Mouse (Mus musculus) spleen, adult 2 months (tissue): ENCODE measurements at regions not wholly inside any gene's neighbourhood (a gene's known extent, or its start where the extent isn't known, plus 50 kb on each side); places are given as distances from the start of the nearest gene placed in this dataset.

Experiments used
- DNase-seq, 2 experiments: peaks; one replicate each; pipeline versions ENCODE4 v3.0.0 to v3.0.0-alpha.2; 2012 to 2021; ENCODE audit warnings: low spot score in 2 of 2, low read depth in 1 of 2
- H3K27ac ChIP-seq: fragments of 200-500 bp; 2 replicates; pipeline ENCODE4 v1.5.1; 2012; ENCODE audit warnings: low read length, inconsistent platforms; ENCODE audit not compliant: insufficient read depth
- H3K27me3 ChIP-seq: fragments of 200-500 bp; 2 replicates; pipeline ENCODE4 v1.6.1; 2012; ENCODE audit warnings: mild to moderate bottlenecking, moderate library complexity, low read length, inconsistent platforms; ENCODE audit not compliant: control insufficient read depth, insufficient read depth
- H3K36me3 ChIP-seq: fragments of 200-500 bp; 2 replicates; pipeline ENCODE4 v1.6.1; 2012; ENCODE audit warnings: mild to moderate bottlenecking, low read length, inconsistent platforms; ENCODE audit not compliant: control insufficient read depth, insufficient read depth
- H3K4me1 ChIP-seq: fragments of 200-500 bp; 2 replicates; pipeline ENCODE4 v1.6.1; 2011; ENCODE audit warnings: inconsistent platforms; ENCODE audit not compliant: control insufficient read depth, insufficient read depth, insufficient read length
- H3K4me3 ChIP-seq: fragments of 200-500 bp; 2 replicates; pipeline ENCODE4 v1.5.1; 2011; ENCODE audit warnings: mild to moderate bottlenecking, inconsistent platforms; ENCODE audit not compliant: insufficient read depth, insufficient read length; ENCODE audit errors: extremely low read depth
- CTCF ChIP-seq: fragments of 200-500 bp; IDR thresholded peaks from 2 replicates; pipeline ENCODE4 v1.5.1; 2011; ENCODE audit warnings: mild to moderate bottlenecking, inconsistent platforms; ENCODE audit not compliant: insufficient read depth, insufficient read length, insufficient replicate concordance; ENCODE audit errors: extremely low read depth
- POLR2A ChIP-seq: fragments of 200-500 bp; IDR thresholded peaks from 2 replicates; pipeline ENCODE4 v1.6.1; 2011; ENCODE audit warnings: low read depth, low read length, inconsistent platforms
- whole genome bisulfite sequencing: fragments of 180-500 bp; shearing (Covaris S2); methylation state at CpG from one replicate; pipeline ENCODE4 v1.1.7; 2018; 5-methylcytosine and 5-hydroxymethylcytosine counted together

- TF ChIP-seq CTCF (no peak), POLR2A (no peak)
- H3K36me3 ChIP-seq = no peaks in the 10 kb centered on the region
- H3K27ac ChIP-seq = no peak overlapping the region
- H3K4me3 ChIP-seq = no peak overlapping the region
- 76% methylated on average over 6 of the region's 6 CpGs for WGBS
- H3K27me3 ChIP-seq = no peaks in the 10 kb centered on the region
- no peaks in the 10 kb centered on the region for H3K4me1 ChIP-seq
- no peak for DNase-seq
Measured at GRCm38 (mm10) chr15:31120147-31120546, 104.0 kb upstream of the Dap start.

DNA sequence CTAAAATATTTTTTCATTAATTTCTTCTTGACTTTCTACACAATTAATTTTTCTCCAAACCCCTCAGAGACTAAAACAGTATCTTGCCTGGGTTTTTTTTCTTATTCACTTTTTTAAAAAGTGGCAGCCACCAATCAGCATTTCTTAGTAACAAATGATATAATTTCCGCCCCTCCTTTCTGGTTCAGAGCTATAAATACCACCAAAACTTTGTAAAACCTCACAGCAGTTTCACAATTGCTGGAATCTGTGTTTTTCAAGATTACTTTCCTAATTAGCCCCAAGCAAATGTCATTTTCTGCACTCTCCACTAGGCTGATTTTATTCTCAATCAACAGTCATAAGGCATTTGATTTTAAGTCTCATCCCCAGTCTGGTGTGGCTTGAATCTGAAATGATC, 98.3 kb upstream of the Dap start:
- TF ChIP-seq CTCF (no peak), POLR2A (no peak)
- Histone ChIP-seq H3K27ac (no peak overlapping the region), H3K36me3 (no peaks in the 10 kb centered on the region), H3K4me3 (no peak overlapping the region), H3K4me1 (no peaks in the 10 kb centered on the region), H3K27me3 (no peaks in the 10 kb centered on the region)
- 79% methylated on average over 1 of the region's 1 CpGs for WGBS
- no peak for DNase-seq

DNA sequence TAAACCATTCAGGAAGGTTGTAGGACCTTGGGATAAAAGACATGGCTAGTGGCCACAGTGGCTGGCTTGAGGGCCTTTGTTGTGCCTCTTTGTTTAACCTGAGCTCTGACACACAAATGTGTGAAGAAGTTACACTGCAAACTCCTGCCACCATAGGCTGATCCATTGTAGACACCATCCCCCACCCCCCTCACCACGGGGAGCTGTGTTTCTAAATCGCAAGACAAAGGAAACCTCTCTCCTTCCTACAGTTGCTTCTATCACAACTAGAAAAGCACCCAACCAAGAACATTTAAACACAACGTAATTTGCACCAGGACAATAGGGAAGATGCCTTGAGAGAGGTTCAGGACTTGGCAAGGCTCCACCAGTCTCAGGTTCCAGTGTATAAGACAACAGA, 97.1 kb upstream of the Dap start:
- Histone ChIP-seq H3K36me3 (no peaks in the 10 kb centered on the region), H3K4me3 (no peak overlapping the region), H3K27ac (no peak overlapping the region), H3K4me1 (no peaks in the 10 kb centered on the region), H3K27me3 (no peaks in the 10 kb centered on the region)
- TF ChIP-seq POLR2A (no peak), CTCF (no peak)
- DNase-seq = no peak
- 64% methylated on average over 3 of the region's 3 CpGs for WGBS

- WGBS = 80% methylated on average over 7 of the region's 7 CpGs
Measured at GRCm38 (mm10) chr15:31134891-31135290, 89.2 kb upstream of the Dap start.

DNA sequence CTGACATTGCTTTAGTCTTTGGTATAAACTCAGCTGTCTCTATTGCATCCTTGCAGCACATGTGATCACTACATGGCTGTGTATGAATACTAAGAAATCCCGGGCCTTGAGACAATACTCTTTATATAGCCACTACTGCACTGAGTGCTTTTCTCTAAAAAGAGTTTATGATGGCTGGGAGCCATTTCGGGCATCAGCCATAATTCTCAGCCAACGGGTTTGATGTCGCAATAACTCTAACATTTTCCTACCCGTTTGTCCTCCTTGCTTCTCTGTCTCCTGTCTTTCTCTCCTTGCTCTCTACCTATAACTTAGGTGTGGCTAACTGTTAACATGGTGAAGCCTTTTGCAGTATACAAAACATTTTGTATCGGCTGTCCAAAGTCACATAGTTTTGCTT, 85.5 kb upstream of the Dap start:
- H3K27ac ChIP-seq = no peak overlapping the region
- no peaks in the 10 kb centered on the region for H3K4me1 ChIP-seq
- TF ChIP-seq POLR2A (no peak), CTCF (no peak)
- no peaks in the 10 kb centered on the region for H3K36me3 ChIP-seq
- DNase-seq = no peak
- 91% methylated on average over 6 of the region's 6 CpGs for WGBS
- H3K27me3 ChIP-seq = no peaks in the 10 kb centered on the region
- H3K4me3 ChIP-seq = no peak overlapping the region

More at GRCm38 (mm10) chr15:31134891-31135290, 89.2 kb upstream of the Dap start:
- Histone ChIP-seq H3K36me3 (no peaks in the 10 kb centered on the region), H3K27me3 (no peaks in the 10 kb centered on the region), H3K4me1 (no peaks in the 10 kb centered on the region), H3K4me3 (no peak overlapping the region), H3K27ac (no peak overlapping the region)
- no peak for DNase-seq
- TF ChIP-seq CTCF = no peak
- TF ChIP-seq POLR2A = no peak

- DNase-seq = no peak
- 83% methylated on average over 4 of the region's 4 CpGs for WGBS
- H3K27me3 ChIP-seq = no peaks in the 10 kb centered on the region
- H3K4me1 ChIP-seq = no peaks in the 10 kb centered on the region
- H3K4me3 ChIP-seq = no peak overlapping the region
- H3K36me3 ChIP-seq = no peaks in the 10 kb centered on the region
- no peak overlapping the region for H3K27ac ChIP-seq
- TF ChIP-seq POLR2A (no peak), CTCF (no peak)
Measured at GRCm38 (mm10) chr15:31141750-31142149, 82.4 kb upstream of the Dap start.

DNA sequence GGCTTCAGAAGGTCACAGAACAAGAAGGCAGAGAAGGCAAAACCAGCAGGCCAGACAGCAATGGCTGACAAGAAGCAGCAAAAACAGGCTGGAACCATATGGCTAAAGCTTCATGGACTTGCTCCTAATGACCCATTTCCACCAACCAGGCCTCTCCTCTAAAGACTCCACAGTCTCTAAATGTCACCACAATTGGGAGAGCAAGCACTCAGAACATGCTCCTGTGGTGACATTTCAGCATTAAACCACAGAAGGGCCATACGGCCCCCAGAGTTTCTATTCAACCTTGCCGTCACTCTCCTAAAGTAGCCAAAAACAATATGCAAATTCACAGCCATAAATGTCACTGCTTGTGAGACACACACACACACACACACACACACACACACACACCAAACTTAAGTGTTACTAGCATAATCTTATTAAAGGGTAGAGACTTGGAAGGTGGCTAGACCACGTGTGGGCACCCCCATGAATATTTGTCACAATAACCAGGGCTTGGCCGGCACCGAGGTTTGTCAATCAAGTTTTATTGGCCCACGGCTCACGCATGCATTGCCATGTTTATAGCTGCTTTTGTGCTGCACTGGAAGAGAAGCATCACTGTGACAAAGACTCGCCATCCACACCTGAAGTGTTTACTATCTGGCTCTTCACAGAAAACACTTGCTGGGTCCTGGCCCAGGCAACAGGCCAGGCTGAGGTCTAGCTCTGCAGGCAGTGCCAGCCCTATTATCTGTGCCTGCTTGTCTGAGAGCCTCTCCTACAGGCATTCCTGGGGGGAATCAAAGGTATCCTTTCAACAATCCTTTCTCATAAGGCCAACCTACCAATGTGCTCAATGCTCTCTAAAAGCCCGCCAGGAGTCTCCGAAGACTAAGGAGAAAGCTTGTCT, 75.6 kb upstream of the Dap start:
- Histone ChIP-seq H3K36me3 (no peaks in the 10 kb centered on the region), H3K27ac (no peak overlapping the region), H3K4me3 (no peak overlapping the region), H3K27me3 (no peaks in the 10 kb centered on the region), H3K4me1 (no peaks in the 10 kb centered on the region)
- DNase-seq = no peak
- no peak for TF ChIP-seq CTCF
- 87% methylated on average over 10 of the region's 10 CpGs for WGBS
